Mouse (Mus musculus) adrenal gland, adult 18-20 months (tissue): ENCODE data around the gene Gm5475. TPM values are rescaled to one million over a fixed set of nuclear protein-coding genes. Genes with fewer than 3 reads are reported as not detected.

Experiments
- DNase-seq, 2 experiments: peaks; one replicate each; pipeline ENCODE4 v3.0.0; 2021 to 2022; ENCODE audit warnings: low spot score in 2 of 2
- total RNA-seq, 2 experiments: library from RNA; stranded (reverse); gene quantifications; 1 replicate in 1 of 2; 2 replicates in 1 of 2; pipeline ENCODE4 v1.2.3; 2021

Gm5475 gene
- total RNA-seq, 2 experiments from 2014 or later: not detected

GRCm38 (mm10) chr15:100446887-100447286 lies 24.9 kb downstream of the Gm5475 start:
- no peak for DNase-seq

- no peak for DNase-seq
Observed at GRCm38 (mm10) chr15:100448572-100448971, 26.6 kb downstream of the Gm5475 start.

- DNase-seq: no peak
Observed at GRCm38 (mm10) chr15:100449495-100449894, 27.5 kb downstream of the Gm5475 start.

- DNase-seq: no peak
Observed at GRCm38 (mm10) chr15:100451245-100451644, 29.3 kb downstream of the Gm5475 start.

GRCm38 (mm10) chr15:100452486-100452885 lies 30.5 kb downstream of the Gm5475 start:
- DNase-seq: no peak

- DNase-seq: no peak
Observed at GRCm38 (mm10) chr15:100456356-100456991, 34.5 kb downstream of the Gm5475 start.

GRCm38 (mm10) chr15:100457340-100457739 lies 35.4 kb downstream of the Gm5475 start:
- peak; percentile 70 to 77 for DNase-seq

- DNase-seq: peak; percentile 65 to 69
Observed at GRCm38 (mm10) chr15:100458055-100458454, 36.1 kb downstream of the Gm5475 start.

GRCm38 (mm10) chr15:100460942-100461341 lies 39.0 kb downstream of the Gm5475 start:
- DNase-seq: peak in 1 of 2 experiments; percentile 43

GRCm38 (mm10) chr15:100461646-100462045 lies 39.7 kb downstream of the Gm5475 start:
- no peak for DNase-seq

- DNase-seq: no peak
Observed at GRCm38 (mm10) chr15:100462086-100462485, 40.1 kb downstream of the Gm5475 start.

- peak; percentile 68 to 70 for DNase-seq
Observed at GRCm38 (mm10) chr15:100463712-100464111, 41.8 kb downstream of the Gm5475 start.

GRCm38 (mm10) chr15:100465432-100465831 lies 43.5 kb downstream of the Gm5475 start:
- DNase-seq: no peak

- no peak for DNase-seq
Observed at GRCm38 (mm10) chr15:100467738-100468137, 45.8 kb downstream of the Gm5475 start.

- peak; percentile 87 for DNase-seq
Observed at GRCm38 (mm10) chr15:100468295-100469188, 46.6 kb downstream of the Gm5475 start, which contains the start of gene Letmd1. TSS of gene Letmd1 (plus strand) at chr15:100469023.

GRCm38 (mm10) chr15:100469189-100469545 lies 47.2 kb downstream of the Gm5475 start:
- DNase-seq: no peak

GRCm38 (mm10) chr15:100470037-100470436 lies 48.1 kb downstream of the Gm5475 start:
- DNase-seq: no peak

GRCm38 (mm10) chr15:100473926-100474503 lies 52.1 kb downstream of the Gm5475 start:
- DNase-seq: no peak
